Mouse (Mus musculus): Measurements from ENCODE around the gene Pheta1. TPM values are rescaled to one million over a fixed set of nuclear protein-coding genes. Genes with fewer than 3 reads are reported as not detected.

Gene Pheta1
- polyA plus RNA-seq, 1 experiment from 2014 or later: 48.1 TPM

- Histone ChIP-seq H3K9me3 (no peaks in the 10 kb centered on the region), H3K36me3 (peaks cover 8% of the 10 kb centered on the region; the same call in 1 of the 2 replicates), H3K4me2 (replicated peaks) (no peak overlapping the region), H3K4me1 (peaks cover 25% of the 10 kb centered on the region), H3K27me3 (peaks cover 31% of the 10 kb centered on the region), H3K4me3 (no peak overlapping the region), H3K9ac (no peak overlapping the region), H3K27ac (no peak overlapping the region)
- no peak for ATAC-seq (ENCODE audit: insufficient number of reproducible peaks, insufficient read depth, low FRiP score, low TSS enrichment)
- 78% methylated on average over 4 of the region's 4 CpGs for WGBS
Measured at GRCm38 (mm10) chr5:121827876-121828275, 20.9 kb upstream of the Pheta1 start.

DNA sequence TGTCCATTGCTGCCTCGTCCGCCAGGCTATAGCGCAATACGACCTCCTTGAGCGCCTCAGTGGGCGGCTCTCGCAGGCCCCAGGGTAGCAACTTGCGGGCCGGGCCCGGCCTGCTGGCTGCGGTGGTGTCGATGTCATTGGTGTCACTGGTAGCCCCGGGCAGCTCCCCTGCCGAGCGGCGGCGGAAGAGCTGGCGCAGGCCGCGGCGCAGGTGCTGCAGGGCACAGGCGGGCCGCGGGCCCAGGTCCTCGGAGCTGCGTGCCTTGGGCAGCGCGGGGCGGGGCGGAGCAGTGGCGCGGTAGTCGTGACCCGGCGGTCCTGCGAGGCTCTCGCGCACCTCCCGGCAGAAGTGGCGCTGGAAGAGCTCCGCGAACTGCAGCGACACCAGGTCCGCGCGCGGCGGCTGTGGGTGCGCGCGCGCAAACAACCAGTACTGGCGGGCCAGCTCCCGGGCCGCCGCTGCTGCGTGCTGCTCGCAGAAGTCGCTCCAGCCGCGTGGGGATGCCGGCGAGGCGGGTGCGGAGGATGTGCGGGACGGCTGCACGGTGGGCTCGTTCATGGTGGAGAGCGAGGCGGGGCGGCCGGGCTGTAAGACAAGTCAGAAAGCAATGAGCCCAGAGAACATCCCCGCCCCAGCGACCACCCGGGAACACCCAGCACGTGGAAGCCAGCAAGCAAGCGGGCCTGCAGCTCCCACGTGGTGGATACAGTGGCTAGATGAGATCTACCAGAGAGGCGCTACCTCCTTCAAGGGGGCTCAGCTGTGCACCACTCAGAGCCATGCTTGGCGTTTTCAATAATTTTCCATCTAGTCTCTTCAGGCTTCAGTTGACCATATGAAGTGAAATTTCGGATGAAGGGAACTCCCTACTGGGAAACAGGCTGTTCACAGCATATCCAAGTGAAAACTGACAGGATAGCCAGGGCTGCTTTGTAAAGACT, 20.0 kb upstream of the Pheta1 start:
- 3% methylated on average over 73 of the region's 82 CpGs for WGBS
- ATAC-seq (ENCODE audit: insufficient number of reproducible peaks, insufficient read depth, low FRiP score, low TSS enrichment): no peak
- H3K27me3 ChIP-seq: peaks cover 31% of the 10 kb centered on the region
- H3K36me3 ChIP-seq: peaks cover 8% of the 10 kb centered on the region; the same call in 1 of the 2 replicates
- peak overlapping the region; percentile 39 for H3K4me3 ChIP-seq
- no peaks in the 10 kb centered on the region for H3K9me3 ChIP-seq
- no peak overlapping the region for H3K27ac ChIP-seq
- H3K4me2 ChIP-seq (replicated peaks): peak overlapping the region; percentile 88
- peaks cover 26% of the 10 kb centered on the region for H3K4me1 ChIP-seq
- H3K9ac ChIP-seq: peak overlapping the region; percentile 49

DNA sequence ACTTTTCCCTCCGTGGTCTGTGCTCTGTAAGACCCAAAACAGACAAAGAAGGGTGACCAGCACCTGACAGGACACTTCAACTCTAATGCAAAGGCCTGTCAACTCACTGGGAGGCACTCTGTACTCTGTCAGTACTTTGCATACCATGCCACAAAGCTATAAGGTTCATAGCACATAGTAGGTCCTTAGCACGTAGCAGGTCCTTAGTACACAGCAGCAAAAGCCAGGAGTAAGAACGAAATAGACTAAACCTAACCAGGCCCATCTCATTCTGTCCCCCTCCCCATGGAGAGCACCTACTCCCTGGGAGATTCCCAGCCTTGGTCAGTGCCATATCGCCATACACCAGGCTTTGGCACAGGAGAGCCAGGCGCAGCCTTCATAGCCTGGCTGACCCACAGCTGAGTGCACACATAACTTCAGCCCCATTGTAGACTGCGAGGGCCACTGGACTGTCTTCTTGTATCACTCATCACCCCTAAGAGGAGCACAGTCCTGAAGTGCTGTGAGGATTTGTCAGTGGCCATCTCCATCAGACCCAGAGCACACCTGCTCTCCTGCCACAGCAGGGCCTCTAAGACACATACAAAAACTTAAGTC, 17.7 kb upstream of the Pheta1 start:
- Histone ChIP-seq H3K4me3 (no peak overlapping the region), H3K9ac (no peak overlapping the region), H3K36me3 (peaks cover 8% of the 10 kb centered on the region; the same call in 1 of the 2 replicates), H3K27me3 (peaks cover 38% of the 10 kb centered on the region), H3K4me1 (peaks cover 47% of the 10 kb centered on the region), H3K27ac (no peak overlapping the region), H3K9me3 (no peaks in the 10 kb centered on the region), H3K4me2 (replicated peaks) (no peak overlapping the region)
- no peak for ATAC-seq (ENCODE audit: insufficient number of reproducible peaks, insufficient read depth, low FRiP score, low TSS enrichment)
- WGBS: 91% methylated on average over 6 of the region's 6 CpGs

- ATAC-seq (ENCODE audit: insufficient number of reproducible peaks, insufficient read depth, low FRiP score, low TSS enrichment): no peak
- Histone ChIP-seq H3K27ac (no peak overlapping the region), H3K27me3 (peaks cover 39% of the 10 kb centered on the region), H3K36me3 (0 out of 2 replicates have a peak, but pooled peaks cover 3% of the 10 kb centered on the region), H3K4me3 (no peak overlapping the region), H3K4me1 (peaks cover 49% of the 10 kb centered on the region), H3K4me2 (replicated peaks) (no peak overlapping the region), H3K9ac (no peak overlapping the region), H3K9me3 (no peaks in the 10 kb centered on the region)
- WGBS: 86% methylated on average over 6 of the region's 6 CpGs
Measured at GRCm38 (mm10) chr5:121832376-121833155, 16.2 kb upstream of the Pheta1 start.

GRCm38 (mm10) chr5:121833159-121833558, 15.6 kb upstream of the Pheta1 start:
- Histone ChIP-seq H3K27ac (no peak overlapping the region), H3K36me3 (0 out of 2 replicates have a peak, but pooled peaks cover under 1% of the 10 kb centered on the region), H3K4me1 (peaks cover 55% of the 10 kb centered on the region), H3K27me3 (peaks cover 39% of the 10 kb centered on the region), H3K4me2 (replicated peaks) (no peak overlapping the region), H3K4me3 (no peak overlapping the region), H3K9me3 (no peaks in the 10 kb centered on the region), H3K9ac (no peak overlapping the region)
- WGBS: 93% methylated on average over 2 of the region's 2 CpGs
- no peak for ATAC-seq (ENCODE audit: insufficient number of reproducible peaks, insufficient read depth, low FRiP score, low TSS enrichment)

DNA sequence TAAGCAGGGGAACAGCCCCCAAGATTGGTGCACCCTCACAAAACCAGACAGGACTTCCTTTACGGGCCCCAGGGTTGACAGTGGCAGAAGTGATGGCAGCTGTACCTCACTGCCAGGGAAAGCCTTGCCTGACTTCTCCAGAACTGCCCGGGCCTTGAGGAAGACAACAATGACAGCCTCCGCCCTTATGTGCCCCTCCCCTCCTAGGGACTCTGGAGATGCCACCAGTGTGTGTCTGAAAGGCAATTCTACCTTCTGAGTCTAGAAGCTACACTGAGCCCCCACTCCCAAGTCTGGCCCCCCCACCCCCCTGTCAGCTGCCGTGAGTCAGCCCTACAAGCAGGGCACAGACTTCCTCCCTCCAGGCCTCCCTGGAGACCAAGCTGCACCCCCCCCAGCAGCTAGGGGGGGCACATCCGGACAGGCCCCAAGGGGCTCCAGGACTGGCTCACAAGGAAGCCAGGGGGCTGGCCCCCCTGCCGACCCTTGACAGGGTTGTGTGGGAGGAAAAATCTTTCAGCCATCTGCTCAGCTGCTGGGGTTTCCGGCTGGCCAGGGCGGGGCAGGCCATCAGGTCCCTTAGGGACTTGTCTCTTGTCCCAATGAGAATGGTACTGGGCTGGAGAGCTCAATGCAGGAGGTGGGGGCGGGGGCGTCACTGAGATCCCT, 15.1 kb upstream of the Pheta1 start:
- no peak overlapping the region for H3K9ac ChIP-seq
- ATAC-seq (ENCODE audit: insufficient number of reproducible peaks, insufficient read depth, low FRiP score, low TSS enrichment): no peak
- no peaks in the 10 kb centered on the region for H3K9me3 ChIP-seq
- H3K27ac ChIP-seq: no peak overlapping the region
- peaks cover 55% of the 10 kb centered on the region for H3K4me1 ChIP-seq
- no peaks in the 10 kb centered on the region for H3K36me3 ChIP-seq
- H3K4me2 ChIP-seq (replicated peaks): peak overlapping the region; percentile 9; the same call in 1 of the 2 replicates
- WGBS: 42% methylated on average over 10 of the region's 10 CpGs
- H3K4me3 ChIP-seq: no peak overlapping the region
- H3K27me3 ChIP-seq: peaks cover 37% of the 10 kb centered on the region

- Histone ChIP-seq H3K27me3 (peaks cover 38% of the 10 kb centered on the region), H3K27ac (no peak overlapping the region), H3K4me1 (peaks cover 54% of the 10 kb centered on the region), H3K4me3 (no peak overlapping the region), H3K36me3 (no peaks in the 10 kb centered on the region), H3K9ac (no peak overlapping the region), H3K9me3 (no peaks in the 10 kb centered on the region), H3K4me2 (replicated peaks) (no peak overlapping the region)
- whole genome bisulfite sequencing: 70% methylated on average over 7 of the region's 7 CpGs
- no peak for ATAC-seq (ENCODE audit: insufficient number of reproducible peaks, insufficient read depth, low FRiP score, low TSS enrichment)
Measured at GRCm38 (mm10) chr5:121834241-121834606, 14.6 kb upstream of the Pheta1 start.

- H3K9me3 ChIP-seq: no peaks in the 10 kb centered on the region
- H3K4me2 ChIP-seq (replicated peaks): peak overlapping the region; percentile 95
- no peaks in the 10 kb centered on the region for H3K36me3 ChIP-seq
- WGBS: 43% methylated on average over 12 of the region's 12 CpGs
- H3K4me3 ChIP-seq: peak overlapping the region; percentile 75
- H3K9ac ChIP-seq: peak overlapping the region; percentile 77
- H3K27me3 ChIP-seq: peaks cover 35% of the 10 kb centered on the region
- H3K27ac ChIP-seq: no peak overlapping the region
- H3K4me1 ChIP-seq: peaks cover 51% of the 10 kb centered on the region
- ATAC-seq (ENCODE audit: insufficient number of reproducible peaks, insufficient read depth, low FRiP score, low TSS enrichment): no peak
Measured at GRCm38 (mm10) chr5:121834991-121835747, 13.6 kb upstream of the Pheta1 start.

GRCm38 (mm10) chr5:121835949-121836691, 12.7 kb upstream of the Pheta1 start:
- no peak for ATAC-seq (ENCODE audit: insufficient number of reproducible peaks, insufficient read depth, low FRiP score, low TSS enrichment)
- H3K4me3 ChIP-seq: peak overlapping the region; percentile 75
- no peaks in the 10 kb centered on the region for H3K9me3 ChIP-seq
- H3K9ac ChIP-seq: peak overlapping the region; percentile 77
- under 1% methylated on average over 51 of the region's 51 CpGs for WGBS
- H3K36me3 ChIP-seq: no peaks in the 10 kb centered on the region
- peaks cover 51% of the 10 kb centered on the region for H3K4me1 ChIP-seq
- peak overlapping the region; percentile 95 for H3K4me2 ChIP-seq (replicated peaks)
- peaks cover 37% of the 10 kb centered on the region for H3K27me3 ChIP-seq
- H3K27ac ChIP-seq: peak overlapping the region; percentile 69

Measured in embryonic facial prominence, embryonic 12.5 days (tissue).